Mouse (Mus musculus) splenic B cell, adult 2 months (primary cell): ENCODE results near the gene Tmem91.
A peak's percentile ranks its signal among the peaks of the same experiment; 100 is the strongest.

Experiments used
- DNase-seq: peaks from one replicate; pipeline ENCODE4 v3.0.0-alpha.2; 2011; ENCODE audit warnings: low read depth, low spot score
- H3K27me3 ChIP-seq: 2 replicates; pipeline ENCODE4 v1.6.1; 2012; ENCODE audit warnings: mild to moderate bottlenecking, low read length, moderate library complexity, mixed read lengths; ENCODE audit not compliant: control insufficient read depth, poor library complexity, insufficient read depth, severe bottlenecking
- H3K36me3 ChIP-seq: 2 replicates; pipeline ENCODE4 v1.6.1; 2012; ENCODE audit warnings: mild to moderate bottlenecking, low read length, moderate library complexity, mixed read lengths; ENCODE audit not compliant: control insufficient read depth, poor library complexity, insufficient read depth, severe bottlenecking

Gene Tmem91

DNA sequence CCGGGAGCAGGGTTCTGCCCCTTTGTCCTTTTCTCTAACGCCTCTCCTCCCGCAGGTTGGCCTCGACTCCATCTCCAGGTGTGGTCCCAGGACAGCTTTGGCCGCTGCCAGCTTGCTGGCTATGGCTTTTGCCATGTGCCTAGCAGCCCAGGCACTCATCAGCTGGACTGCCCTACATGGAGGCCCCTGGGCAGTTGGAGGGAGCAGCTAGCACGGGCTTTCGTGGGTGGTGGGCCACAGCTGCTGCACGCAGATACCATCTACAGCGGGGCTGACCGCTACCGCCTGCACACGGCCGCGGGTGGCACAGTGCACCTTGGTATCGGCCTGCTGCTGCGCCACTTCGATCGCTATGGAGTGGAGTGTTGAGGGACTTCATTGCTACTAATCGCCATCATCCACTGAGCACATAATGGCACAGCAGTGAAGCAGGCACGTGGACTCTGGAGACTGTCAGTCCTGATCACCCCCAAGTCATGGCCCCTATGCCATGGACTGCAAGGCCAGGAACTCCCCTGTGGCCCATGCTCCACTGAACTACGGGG is 11.0 kb upstream of the Tmem91 start:
- DNase-seq = no peak
- Histone ChIP-seq H3K27me3 (no peaks in the 10 kb centered on the region), H3K36me3 (no peaks in the 10 kb centered on the region; the same call in none of the 2 replicates)

DNA sequence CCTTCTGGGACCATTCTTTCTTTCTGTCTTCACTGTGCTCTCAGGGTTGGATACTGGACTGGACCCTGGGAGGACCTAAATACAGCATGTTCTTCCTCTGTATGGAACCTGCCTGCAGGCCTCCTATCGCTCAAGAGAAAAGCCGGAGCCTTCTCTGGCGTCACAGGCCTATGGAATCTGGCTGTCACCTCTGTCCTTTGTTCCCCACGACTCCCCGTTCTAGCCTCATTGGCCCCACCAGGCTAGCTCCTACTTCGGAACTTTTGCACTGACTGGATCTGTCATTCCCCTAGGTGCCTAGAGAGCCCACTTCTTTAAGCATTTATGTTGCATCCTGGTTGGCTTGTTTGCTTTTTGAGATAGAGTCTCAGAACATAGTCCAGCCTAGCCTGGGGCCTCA is 9.7 kb upstream of the Tmem91 start:
- no peak for DNase-seq
- Histone ChIP-seq H3K27me3 (no peaks in the 10 kb centered on the region), H3K36me3 (no peaks in the 10 kb centered on the region; the same call in 1 of the 2 replicates)

DNA sequence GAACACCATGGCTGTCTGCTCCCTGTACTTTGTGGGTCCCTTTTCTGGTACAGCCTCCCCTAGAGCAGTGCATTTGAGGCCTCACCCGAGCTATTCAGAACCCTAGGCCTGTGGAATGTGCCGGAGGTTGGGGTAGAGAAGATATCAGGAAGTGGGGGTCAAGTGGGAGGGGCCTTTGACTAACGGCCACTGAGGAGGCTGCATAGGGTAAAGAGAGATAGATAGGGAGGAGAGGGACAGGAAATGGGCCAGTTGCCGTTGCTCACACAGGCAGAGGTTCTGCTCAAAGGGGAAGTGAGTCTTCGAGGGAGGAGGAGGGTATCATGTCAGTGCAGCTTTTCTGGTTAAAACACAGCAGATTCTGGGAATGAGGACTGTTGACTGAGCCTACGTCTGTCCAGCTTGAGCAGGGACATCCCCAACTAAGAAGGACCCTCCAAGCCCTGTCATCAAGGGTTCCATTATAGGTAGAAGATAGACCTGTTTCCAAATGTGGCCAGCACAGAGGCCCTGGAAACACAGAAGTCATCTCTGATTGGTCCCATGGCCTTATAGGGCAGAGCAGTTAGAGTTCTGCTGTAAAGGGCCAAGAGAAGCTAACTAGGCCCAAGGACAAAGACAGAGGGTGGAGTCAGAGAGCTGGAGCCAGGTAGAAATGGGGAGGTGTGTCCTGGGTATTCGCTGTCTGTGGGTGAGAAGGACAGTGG is 8.7 kb upstream of the Tmem91 start:
- Histone ChIP-seq H3K36me3 (no peaks in the 10 kb centered on the region; the same call in 1 of the 2 replicates), H3K27me3 (no peaks in the 10 kb centered on the region)
- peak; percentile 85 for DNase-seq

DNA sequence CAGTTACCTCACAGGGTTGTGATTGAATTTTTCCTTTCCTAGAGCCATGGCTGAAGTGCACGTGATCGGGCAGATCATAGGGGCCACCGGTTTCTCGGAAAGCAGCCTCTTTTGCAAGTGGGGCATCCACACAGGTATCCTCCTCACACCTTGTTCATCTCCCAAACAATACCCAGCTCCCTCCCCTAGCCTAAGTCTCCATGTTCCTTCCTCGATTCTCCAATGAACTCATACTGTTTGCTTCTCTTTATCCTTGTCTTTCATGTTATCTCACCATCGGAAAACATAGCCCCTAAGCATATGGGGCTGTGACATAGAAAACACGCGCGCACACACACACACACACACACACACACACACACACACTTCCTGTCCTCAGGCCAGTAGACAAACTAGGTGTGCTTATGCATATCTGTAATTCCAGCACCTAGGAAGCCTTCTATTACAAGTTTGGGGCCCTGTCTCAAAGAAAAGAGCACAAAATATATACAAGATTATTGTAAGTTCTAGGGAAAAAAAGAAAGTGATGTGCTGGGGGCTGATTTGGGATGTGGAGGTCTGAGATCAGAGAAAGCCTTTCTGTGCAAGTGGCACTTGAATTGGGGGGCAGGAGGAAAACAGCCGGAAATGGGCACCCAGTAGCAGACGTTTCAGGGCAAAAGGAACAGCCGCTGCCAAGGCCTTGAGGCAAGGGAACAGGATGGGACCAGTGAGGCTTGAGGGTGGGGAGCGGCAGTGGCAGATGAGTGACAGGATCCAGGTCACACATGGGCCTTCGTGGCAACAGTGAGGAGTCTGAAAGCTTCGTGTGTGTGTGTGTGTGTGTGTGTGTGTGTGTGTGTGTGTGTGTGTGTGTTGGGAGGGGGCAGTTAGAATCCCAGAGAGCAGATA is 6.6 kb upstream of the Tmem91 start:
- no peaks in the 10 kb centered on the region; the same call in 1 of the 2 replicates for H3K36me3 ChIP-seq
- DNase-seq = peak; percentile 58
- H3K27me3 ChIP-seq = no peaks in the 10 kb centered on the region

DNA sequence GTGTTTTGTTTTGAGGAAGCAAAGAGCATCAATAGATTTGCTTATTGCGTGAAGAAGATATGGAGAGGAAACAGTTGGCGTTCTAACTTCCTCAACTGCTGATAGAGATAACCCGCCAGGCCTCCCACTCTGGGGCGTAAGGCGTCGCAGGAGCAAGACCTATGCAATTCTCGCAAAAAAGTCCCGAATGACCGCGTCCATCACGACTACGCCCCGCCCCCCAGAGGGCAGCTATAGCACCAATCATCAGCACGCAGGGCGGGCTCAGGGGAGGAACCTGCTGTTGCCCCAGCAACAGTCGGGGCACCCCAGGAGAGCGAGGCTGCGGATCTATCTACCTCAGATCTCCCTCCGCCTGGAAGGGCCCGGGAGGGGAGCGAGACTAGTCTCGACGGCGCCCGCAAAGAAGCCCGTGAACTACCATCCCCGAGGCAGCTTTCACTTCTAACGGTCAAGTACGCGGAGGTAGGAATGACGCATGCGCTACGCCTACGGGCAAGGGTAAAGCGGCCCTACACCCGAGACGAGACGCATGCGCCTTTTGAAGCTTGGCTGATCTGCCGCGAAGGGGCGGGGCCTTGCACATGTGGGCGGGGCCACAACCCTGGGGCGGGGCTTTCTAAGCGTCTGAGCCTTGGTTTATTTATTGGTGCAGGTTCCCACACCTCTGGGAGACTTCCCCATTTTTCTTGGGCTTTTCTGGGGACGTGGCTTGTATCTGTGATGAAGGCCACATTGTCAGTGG is 5.7 kb upstream of the Tmem91 start, which contains the start of gene B9d2:
Gene B9d2, plus strand, starts transcription at position 267 of the 745 bp plus-strand sequence.
- H3K27me3 ChIP-seq = no peaks in the 10 kb centered on the region
- peak; percentile 98 for DNase-seq
- H3K36me3 ChIP-seq = no peaks in the 10 kb centered on the region

DNA sequence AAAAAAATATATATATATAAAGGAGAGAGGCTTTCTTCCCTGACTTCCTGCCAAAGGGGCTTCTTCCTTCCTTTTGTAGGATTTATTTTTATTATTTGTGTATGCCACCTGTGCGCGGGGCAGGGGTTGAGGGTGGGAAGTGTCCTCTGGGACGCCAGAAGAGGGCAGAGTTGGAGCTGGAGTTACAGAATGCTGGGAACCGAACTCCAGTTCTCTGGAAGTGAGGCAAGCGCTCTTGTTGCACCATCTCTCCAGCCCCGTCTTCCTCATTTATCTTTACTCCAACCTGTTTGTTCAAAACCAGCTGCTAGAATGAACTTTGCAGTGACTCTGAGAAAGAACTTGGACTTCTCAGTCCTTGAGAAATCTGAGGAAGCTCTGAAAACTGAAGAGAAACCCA is 5.0 kb upstream of the Tmem91 start:
- no peaks in the 10 kb centered on the region for H3K27me3 ChIP-seq
- no peak for DNase-seq
- no peaks in the 10 kb centered on the region for H3K36me3 ChIP-seq

DNA sequence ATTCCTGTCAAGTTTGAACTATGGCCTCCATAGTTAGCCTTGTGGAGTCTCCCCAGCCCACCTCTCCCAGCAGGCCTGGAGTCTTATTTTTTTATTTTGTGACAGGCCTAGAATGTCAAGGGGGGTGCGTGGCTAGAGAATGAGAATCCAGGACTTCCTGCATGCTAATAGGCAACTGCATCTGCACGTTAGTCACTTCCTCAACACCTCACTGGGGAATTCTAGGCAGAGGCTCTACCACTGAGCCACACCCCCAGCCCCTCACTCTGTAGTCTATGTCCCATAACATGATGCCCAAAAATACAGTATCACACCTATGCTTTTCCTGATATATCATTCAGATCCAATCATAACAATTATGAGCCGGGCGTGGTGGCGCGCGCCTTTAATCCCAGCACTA is 2.0 kb upstream of the Tmem91 start:
- Histone ChIP-seq H3K27me3 (no peaks in the 10 kb centered on the region), H3K36me3 (no peaks in the 10 kb centered on the region)
- DNase-seq = no peak

DNA sequence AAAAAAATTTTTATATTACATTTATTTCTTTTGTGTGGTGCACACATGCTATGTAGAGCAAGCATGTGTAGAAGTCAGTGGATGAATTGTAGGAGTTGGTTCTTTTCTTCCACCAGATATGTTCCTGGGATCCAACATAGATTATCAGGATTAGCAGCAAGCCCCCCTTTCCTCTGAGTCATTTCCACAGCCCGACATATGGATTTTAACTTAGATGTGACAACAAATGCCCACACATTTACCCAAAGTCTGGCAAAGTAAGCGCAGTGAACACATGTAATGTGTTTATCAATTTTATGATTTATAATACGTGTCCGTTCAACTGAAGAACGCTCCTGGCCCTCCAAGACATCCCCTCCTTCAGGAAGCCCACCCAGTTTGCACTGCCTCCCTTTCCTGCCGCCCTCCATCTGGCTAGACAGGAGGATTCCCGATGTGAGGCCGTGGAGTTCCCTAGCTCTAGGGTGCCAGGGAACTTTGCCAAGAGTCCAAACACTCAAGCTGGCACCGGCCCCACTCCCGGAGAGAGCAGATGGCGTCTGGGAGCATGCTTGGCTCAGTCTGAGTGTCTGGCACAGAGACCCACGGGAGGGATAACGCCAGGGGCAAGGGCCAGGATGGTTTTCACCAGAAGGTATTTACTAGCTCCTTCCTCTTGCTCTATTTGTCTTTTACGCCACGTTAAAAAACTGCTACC is 1.3 kb upstream of the Tmem91 start:
- no peak for DNase-seq
- H3K36me3 ChIP-seq = no peaks in the 10 kb centered on the region
- no peaks in the 10 kb centered on the region for H3K27me3 ChIP-seq

DNA sequence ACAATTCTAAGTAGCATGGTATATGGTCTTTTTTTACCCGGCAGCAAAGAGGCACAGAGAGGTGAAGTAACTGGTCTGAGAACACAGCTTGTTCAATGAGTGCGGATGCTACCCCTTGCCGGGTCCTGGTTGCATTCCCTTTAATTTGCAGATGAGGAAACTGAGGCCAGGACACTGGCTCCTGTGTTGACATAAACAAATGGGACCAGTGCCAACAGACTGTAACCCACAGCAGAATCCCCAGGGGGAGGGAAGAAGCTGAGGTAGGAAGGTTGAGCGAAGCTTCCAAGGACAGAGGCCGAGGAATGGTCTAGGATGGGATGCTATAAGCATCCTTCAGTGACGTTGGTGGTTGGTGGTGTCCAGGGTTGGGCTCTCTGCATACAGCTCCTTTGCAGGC is 439 bp upstream of the Tmem91 start:
- no peak for DNase-seq
- Histone ChIP-seq H3K27me3 (no peaks in the 10 kb centered on the region), H3K36me3 (no peaks in the 10 kb centered on the region)

DNA sequence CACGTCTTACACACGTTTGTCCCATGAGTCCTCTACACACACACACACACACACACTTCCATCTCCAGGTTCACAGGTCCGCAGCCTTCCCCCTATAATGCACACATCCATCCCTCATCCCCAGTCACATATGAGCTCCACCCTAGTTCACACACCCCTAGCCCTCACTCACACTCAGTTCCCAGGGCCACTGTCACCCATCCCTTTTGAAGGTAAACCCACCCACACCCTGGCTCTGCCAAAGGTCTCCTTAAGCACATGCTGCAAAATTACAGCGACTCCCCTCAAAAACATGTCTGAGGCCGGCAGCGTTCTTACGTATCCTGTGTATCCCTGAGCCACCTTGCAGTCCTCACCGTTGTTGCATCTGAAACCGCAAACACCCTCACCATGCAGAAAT is 669 bp downstream of the Tmem91 start:
- no peaks in the 10 kb centered on the region for H3K36me3 ChIP-seq

DNA sequence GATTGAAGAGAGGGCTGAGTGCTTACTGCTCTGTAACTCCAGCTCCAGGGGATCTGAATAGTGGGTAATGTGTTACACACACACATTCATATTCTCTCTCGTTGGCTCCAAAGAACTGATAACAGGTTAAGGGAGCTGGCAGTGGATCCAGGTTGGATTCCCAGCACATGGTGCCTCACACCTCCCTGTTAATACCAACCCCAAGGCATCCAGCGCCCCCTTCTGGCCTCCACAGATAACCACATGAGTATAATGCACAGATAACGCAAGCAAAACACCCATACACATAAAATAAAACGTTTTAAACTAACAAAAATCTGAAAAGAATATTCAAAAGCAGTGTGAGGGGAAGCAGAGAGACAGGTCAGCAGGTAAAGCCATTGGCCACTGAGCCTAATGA is 2.5 kb downstream of the Tmem91 start:
- no peak for DNase-seq
- Histone ChIP-seq H3K36me3 (peaks cover 4% of the 10 kb centered on the region), H3K27me3 (no peaks in the 10 kb centered on the region)

More for the DNA sequence above, 669 bp downstream of the Tmem91 start:
- no peak for DNase-seq
- no peaks in the 10 kb centered on the region for H3K27me3 ChIP-seq

DNA sequence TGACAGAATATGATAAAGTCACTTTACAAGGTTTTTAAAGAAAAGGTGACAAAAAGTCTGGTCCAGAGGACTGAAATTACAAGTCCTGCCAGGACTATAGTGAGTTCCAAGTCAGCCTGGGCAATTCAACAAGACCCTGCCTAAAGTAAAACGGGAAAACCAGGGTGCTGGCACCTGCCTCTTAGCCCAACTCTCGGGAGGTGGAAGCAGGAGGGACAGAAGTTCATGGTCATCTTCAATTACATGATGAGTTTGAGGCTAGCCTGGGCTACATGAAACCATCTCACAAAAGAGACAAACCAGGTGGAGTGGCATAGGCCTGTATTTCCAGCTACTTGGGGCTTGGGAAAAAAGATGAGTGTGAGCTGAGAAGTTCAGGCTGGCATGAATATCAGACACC is 3.3 kb downstream of the Tmem91 start:
- Histone ChIP-seq H3K36me3 (peaks cover 4% of the 10 kb centered on the region), H3K27me3 (no peaks in the 10 kb centered on the region)
- no peak for DNase-seq

DNA sequence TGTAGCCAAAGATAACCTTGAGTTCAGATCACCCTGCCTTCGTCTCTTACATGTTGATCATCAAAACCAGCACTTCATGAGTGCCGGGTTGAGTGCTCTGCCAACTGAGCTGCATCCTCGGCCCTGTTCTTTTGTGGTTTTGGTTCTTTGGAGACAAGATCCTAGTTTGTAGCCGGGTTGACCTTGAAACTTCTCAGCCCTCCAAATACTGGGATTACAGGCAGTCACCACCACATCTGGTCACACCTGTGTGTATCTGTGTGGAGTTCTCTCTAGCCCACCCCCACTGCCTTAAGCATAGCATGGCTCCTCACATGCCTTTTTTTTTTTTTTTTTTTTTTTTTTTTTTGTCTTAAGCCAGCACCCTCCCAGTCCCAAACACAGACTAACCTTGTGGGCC is 4.9 kb downstream of the Tmem91 start:
- Histone ChIP-seq H3K36me3 (peaks cover 4% of the 10 kb centered on the region), H3K27me3 (no peaks in the 10 kb centered on the region)
- DNase-seq = no peak

DNA sequence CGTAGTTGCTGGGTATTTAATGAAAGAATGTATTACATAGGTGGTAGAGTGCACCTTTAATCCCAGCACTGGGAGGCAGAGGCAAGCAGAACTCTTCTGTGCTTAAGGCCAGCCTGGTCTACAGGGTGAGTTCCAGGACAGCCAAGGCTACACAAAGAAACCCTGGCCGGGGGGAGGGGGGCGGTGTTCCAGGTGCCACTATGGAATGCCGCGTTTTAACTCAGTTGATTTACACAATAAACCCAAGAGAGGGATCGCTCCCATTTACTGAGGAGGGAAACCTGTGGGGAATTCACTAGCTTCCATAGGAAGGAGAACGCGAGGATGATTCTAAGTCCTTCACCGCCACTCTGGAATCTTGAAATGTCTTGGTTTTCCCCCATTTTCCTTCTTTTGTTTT is 5.3 kb downstream of the Tmem91 start:
- Histone ChIP-seq H3K36me3 (peaks cover 4% of the 10 kb centered on the region), H3K27me3 (no peaks in the 10 kb centered on the region)
- no peak for DNase-seq
